In genomic region chr17:73837244-73837643, GRCm38 (mm10) we compare ENCODE assay signal across 15 mouse cellular contexts.
"Had no signal": no experiment of that assay in that cellular context is flagged by ENCODE, and none has a peak within 500 bp of the region (broad histone marks: within the 10 kb centered on the region; RNA-seq: fewer than 3 reads in every experiment).

No protein-coding gene starts in this region.

- H3K4me2 ChIP-seq: limb, embryonic 12.5 days; limb, embryonic 15.5 days; liver, embryonic 13.5 days; midbrain, embryonic 11.5 days; stomach, embryonic 15.5 days had no signal

- H3K4me3 ChIP-seq: limb, embryonic 12.5 days; limb, embryonic 15.5 days; liver, embryonic 13.5 days; stomach, embryonic 15.5 days had no signal

- H3K4me1 ChIP-seq: limb, embryonic 12.5 days; limb, embryonic 15.5 days; liver, embryonic 13.5 days; stomach, embryonic 15.5 days had no signal

- H3K9me3 ChIP-seq: limb, embryonic 12.5 days; limb, embryonic 15.5 days; liver, embryonic 13.5 days; stomach, embryonic 15.5 days had no signal

- H3K9ac ChIP-seq: limb, embryonic 12.5 days; limb, embryonic 15.5 days; liver, embryonic 13.5 days; stomach, embryonic 15.5 days had no signal

- H3K27ac ChIP-seq: limb, embryonic 12.5 days; limb, embryonic 15.5 days; liver, embryonic 13.5 days; stomach, embryonic 15.5 days had no signal

- H3K27me3 ChIP-seq: limb, embryonic 12.5 days; limb, embryonic 15.5 days; liver, embryonic 13.5 days; stomach, embryonic 15.5 days had no signal

- DNase-seq: kidney, adult 9 months; kidney, postnatal 14 days; kidney, postnatal 4 days; left cerebral cortex, postnatal 4 days; liver, embryonic 13.5 days; lung, adult 2 months; midbrain, embryonic 14.5 days; right cerebral cortex, adult 18-20 months; right cerebral cortex, postnatal 25 days; spleen, adult 18-20 months; thymus, postnatal 25 days had no signal

- H3K36me3 ChIP-seq: limb, embryonic 12.5 days; limb, embryonic 15.5 days; liver, embryonic 13.5 days; stomach, embryonic 15.5 days had no signal
